Mouse (Mus musculus) embryonic facial prominence, embryonic 11.5 days (tissue): ENCODE data around the gene Ptges2. TPM values are rescaled to one million over a fixed set of nuclear protein-coding genes. Genes with fewer than 3 reads are reported as not detected.

Source experiments
- ATAC-seq: fragments of 200-750 bp; cut with Nextera tagmentation; replicated peaks from 2 replicates; pipeline ENCODE4 v1.8.0; 2017; ENCODE audit warnings: low read depth; ENCODE audit not compliant: insufficient number of reproducible peaks, low FRiP score, low TSS enrichment
- DNase-seq: peaks from one replicate; pipeline ENCODE4 v3.0.0-alpha.2; 2015; ENCODE audit warnings: low spot score
- H3K27ac ChIP-seq: fragments of 300-500 bp; sonication (generic); replicated peaks from 2 replicates; pipeline ENCODE4 v1.5.1; 2014; ENCODE audit warnings: mild to moderate bottlenecking, low read depth, low read length, control low read depth
- H3K27me3 ChIP-seq: fragments of 300-500 bp; sonication (generic); 2 replicates; pipeline ENCODE4 v1.6.1; 2014; ENCODE audit warnings: mild to moderate bottlenecking, low read length, moderate library complexity, mixed read lengths; ENCODE audit not compliant: control insufficient read depth, insufficient read depth
- H3K36me3 ChIP-seq: fragments of 300-500 bp; sonication (generic); replicated peaks from 2 replicates; pipeline ENCODE4 v1.6.1; 2014; ENCODE audit warnings: low read depth, mild to moderate bottlenecking, low read length, moderate library complexity, mixed read lengths; ENCODE audit not compliant: control insufficient read depth, insufficient read depth
- H3K4me1 ChIP-seq: fragments of 300-500 bp; sonication (generic); 2 replicates; pipeline ENCODE4 v1.6.1; 2014; ENCODE audit warnings: low read length, mixed read lengths; ENCODE audit not compliant: control insufficient read depth, insufficient read depth
- H3K4me2 ChIP-seq: fragments of 300-500 bp; sonication (generic); 2 replicates; pipeline ENCODE4 v1.6.1; 2014; ENCODE audit warnings: low read depth, mild to moderate bottlenecking, control low read depth, low read length, moderate library complexity
- H3K4me3 ChIP-seq: fragments of 300-500 bp; sonication (generic); 2 replicates; pipeline ENCODE4 v1.5.1; 2014; ENCODE audit warnings: low read depth, low read length, control low read depth
- H3K9ac ChIP-seq: fragments of 300-500 bp; sonication (generic); replicated peaks from 2 replicates; pipeline ENCODE4 v1.6.1; 2014; ENCODE audit warnings: mild to moderate bottlenecking, control low read depth, low read length
- H3K9me3 ChIP-seq: fragments of 300-500 bp; sonication (generic); replicated peaks from 2 replicates; pipeline ENCODE4 v1.6.1; 2016; ENCODE audit warnings: mild to moderate bottlenecking, low read length, inconsistent platforms, mixed read lengths; ENCODE audit not compliant: control insufficient read depth
- WGBS: fragments of 180-500 bp; shearing (Covaris S2); extraction: QIAGEN DNeasy Blood & Tissue Kit; methylation state at CpG from one replicate; pipeline ENCODE4 v1.1.7; 2014; 5-methylcytosine and 5-hydroxymethylcytosine counted together
- polyA plus RNA-seq: library from polyadenylated mRNA; unstranded; fragments of >200 nt; fragmentation: Nextera tagmentation; extraction: Ambion mirVana; gene quantifications from 2 replicates; pipeline ENCODE4 v1.2.1, GENCODE M21; 2014

The Ptges2 gene
- polyA plus RNA-seq, 1 experiment from 2014 or later, result 33.0 TPM

- ATAC-seq (no peak), DNase-seq (peak; percentile 61)
- Histone ChIP-seq H3K9ac (no peak overlapping the region), H3K4me1 (peaks cover 7% of the 10 kb centered on the region; the same call in 1 of the 2 replicates), H3K27ac (peak overlapping the region; percentile 35; the same call in 1 of the 2 replicates), H3K9me3 (no peaks in the 10 kb centered on the region), H3K27me3 (no peaks in the 10 kb centered on the region), H3K36me3 (no peaks in the 10 kb centered on the region), H3K4me2 (peak overlapping the region; percentile 13; the same call in 1 of the 2 replicates), H3K4me3 (no peak overlapping the region)
- WGBS, result 75% methylated on average over 8 of the region's 8 CpGs
These were observed 32.6 kb downstream of the Ptges2 start for GRCm38 (mm10) chr2:32428262-32428722.

GRCm38 (mm10) chr2:32429215-32429891 is 33.7 kb downstream of the Ptges2 start:
- Histone ChIP-seq H3K4me2 (no peak overlapping the region), H3K9me3 (no peaks in the 10 kb centered on the region), H3K27me3 (no peaks in the 10 kb centered on the region), H3K4me1 (peaks cover 7% of the 10 kb centered on the region; the same call in 1 of the 2 replicates), H3K36me3 (no peaks in the 10 kb centered on the region), H3K4me3 (no peak overlapping the region), H3K9ac (no peak overlapping the region; the same call in 1 of the 2 replicates), H3K27ac (no peak overlapping the region)
- DNase-seq (no peak), ATAC-seq (no peak)
- 73% methylated on average over 4 of the region's 4 CpGs for WGBS

DNA sequence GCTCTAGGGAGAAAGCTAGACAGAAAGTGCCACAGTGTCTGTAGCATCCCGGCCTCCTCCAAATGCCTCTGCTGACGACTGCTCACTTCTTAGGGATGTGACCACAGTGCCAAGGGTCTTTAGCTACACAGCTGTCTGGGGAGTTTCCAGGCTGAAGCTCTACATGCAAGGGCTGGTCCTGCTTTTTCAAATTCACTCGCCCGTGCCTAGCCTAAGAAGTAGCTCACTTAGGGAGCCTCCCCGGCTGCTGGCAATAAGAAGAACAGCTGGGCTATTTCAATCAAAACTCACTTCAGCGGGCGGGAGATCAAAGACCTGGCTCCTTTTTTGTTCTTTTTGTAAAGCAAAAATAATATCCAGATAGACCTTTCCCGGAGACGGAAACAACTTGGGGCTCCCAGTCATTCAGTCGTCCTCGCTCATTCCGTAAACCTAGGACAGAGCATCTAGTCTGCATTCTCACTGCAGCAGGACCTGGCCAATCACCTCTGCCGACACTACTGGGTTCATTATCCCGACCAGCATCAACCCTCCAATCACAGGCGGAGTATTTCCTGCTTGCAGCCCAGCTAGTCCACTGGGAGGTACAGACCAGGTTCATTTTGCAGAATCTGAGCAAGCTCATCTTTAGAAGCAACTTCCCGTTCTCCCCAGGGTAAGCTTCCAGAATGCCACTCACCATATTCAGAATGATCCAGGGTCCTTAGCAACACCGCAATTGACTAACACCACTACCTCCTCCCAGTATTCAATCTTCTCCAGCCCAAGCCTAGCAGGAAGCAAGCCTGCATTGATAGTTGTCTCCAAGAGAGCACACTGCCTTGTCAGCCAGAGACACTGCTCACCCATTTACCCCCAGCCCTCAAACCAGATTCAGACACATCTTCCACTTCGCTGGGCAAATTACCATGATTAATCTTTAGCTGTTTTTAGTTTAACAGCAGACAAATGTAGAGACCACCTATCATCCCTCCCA is 35.3 kb downstream of the Ptges2 start:
- peak overlapping the region; percentile 60; the same call in 1 of the 2 replicates for H3K27ac ChIP-seq
- DNase-seq (peak; percentile 97), ATAC-seq (peak; percentile 95)
- H3K9me3 ChIP-seq, result no peaks in the 10 kb centered on the region
- peak overlapping the region; percentile 64 for H3K9ac ChIP-seq
- H3K27me3 ChIP-seq, result no peaks in the 10 kb centered on the region
- WGBS, result 8% methylated on average over 18 of the region's 18 CpGs
- peaks cover 3% of the 10 kb centered on the region; the same call in 1 of the 2 replicates for H3K4me1 ChIP-seq
- no peaks in the 10 kb centered on the region for H3K36me3 ChIP-seq
- H3K4me3 ChIP-seq, result peak overlapping the region; percentile 32
- peak overlapping the region; percentile 64 for H3K4me2 ChIP-seq

GRCm38 (mm10) chr2:32436686-32437372 is 41.1 kb downstream of the Ptges2 start:
- H3K4me2 ChIP-seq, result no peak overlapping the region
- peak; percentile 26 for DNase-seq
- no peak overlapping the region for H3K9ac ChIP-seq
- WGBS, result 68% methylated on average over 3 of the region's 3 CpGs
- no peak for ATAC-seq
- no peaks in the 10 kb centered on the region for H3K36me3 ChIP-seq
- H3K4me1 ChIP-seq, result peaks cover 2% of the 10 kb centered on the region; the same call in 1 of the 2 replicates
- no peak overlapping the region for H3K27ac ChIP-seq
- H3K27me3 ChIP-seq, result no peaks in the 10 kb centered on the region
- no peak overlapping the region for H3K4me3 ChIP-seq
- H3K9me3 ChIP-seq, result no peaks in the 10 kb centered on the region

GRCm38 (mm10) chr2:32437612-32438166 is 42.0 kb downstream of the Ptges2 start:
- 80% methylated on average over 2 of the region's 2 CpGs for WGBS
- H3K27me3 ChIP-seq, result no peaks in the 10 kb centered on the region
- H3K4me1 ChIP-seq, result 0 out of 2 replicates have a peak, but pooled peaks cover 2% of the 10 kb centered on the region
- no peak overlapping the region for H3K4me2 ChIP-seq
- H3K9ac ChIP-seq, result no peak overlapping the region
- H3K9me3 ChIP-seq, result no peaks in the 10 kb centered on the region
- no peak overlapping the region for H3K27ac ChIP-seq
- DNase-seq, result no peak
- no peaks in the 10 kb centered on the region for H3K36me3 ChIP-seq
- no peak for ATAC-seq
- H3K4me3 ChIP-seq, result no peak overlapping the region

- DNase-seq (no peak), ATAC-seq (no peak)
- Histone ChIP-seq H3K9me3 (no peaks in the 10 kb centered on the region), H3K4me3 (no peak overlapping the region), H3K4me1 (0 out of 2 replicates have a peak, but pooled peaks cover 2% of the 10 kb centered on the region), H3K27ac (no peak overlapping the region), H3K9ac (no peak overlapping the region), H3K4me2 (no peak overlapping the region), H3K27me3 (no peaks in the 10 kb centered on the region), H3K36me3 (no peaks in the 10 kb centered on the region)
- WGBS, result 87% methylated on average over 3 of the region's 3 CpGs
These were observed 43.0 kb downstream of the Ptges2 start for GRCm38 (mm10) chr2:32438733-32439132.

GRCm38 (mm10) chr2:32439177-32439576 is 43.5 kb downstream of the Ptges2 start:
- Histone ChIP-seq H3K27me3 (no peaks in the 10 kb centered on the region), H3K9me3 (no peaks in the 10 kb centered on the region), H3K27ac (no peak overlapping the region), H3K36me3 (no peaks in the 10 kb centered on the region), H3K4me2 (no peak overlapping the region), H3K4me1 (0 out of 2 replicates have a peak, but pooled peaks cover 2% of the 10 kb centered on the region), H3K4me3 (no peak overlapping the region), H3K9ac (no peak overlapping the region)
- WGBS, result 54% methylated on average over 6 of the region's 6 CpGs
- ATAC-seq (no peak), DNase-seq (no peak)
